Mouse (Mus musculus) cerebellum, adult 2 months (tissue): ENCODE measurements around the gene Abhd17c.

Source experiments
- CTCF ChIP-seq: fragments of 200-500 bp; IDR thresholded peaks from 2 replicates; pipeline ENCODE4 v1.5.1; 2011; ENCODE audit warnings: low read depth, mild to moderate bottlenecking, control low read depth, low read length, moderate library complexity, borderline replicate concordance; ENCODE audit not compliant: insufficient read depth
- POLR2A ChIP-seq: fragments of 200-500 bp; IDR thresholded peaks from 2 replicates; pipeline ENCODE4 v1.6.1; 2011; ENCODE audit warnings: low read length, control low read depth, borderline replicate concordance; ENCODE audit not compliant: insufficient read depth

- TF ChIP-seq CTCF (no peak), POLR2A (no peak)
Observed at GRCm38 (mm10) chr7:84149821-84150220, 1.9 kb downstream of the Abhd17c start.
